Mouse (Mus musculus) heart, embryonic 11.5 days (tissue): ENCODE data around the gene Coq5. TPM values are rescaled to one million over a fixed set of nuclear protein-coding genes. Genes with fewer than 3 reads are reported as not detected.

Experiments
- ATAC-seq: fragments of 200-750 bp; cut with Nextera tagmentation; replicated peaks from 2 replicates; pipeline ENCODE4 v1.8.0; 2017; ENCODE audit warnings: moderate library complexity; ENCODE audit not compliant: insufficient number of reproducible peaks, low FRiP score, low TSS enrichment
- H3K27ac ChIP-seq: fragments of 300-500 bp; sonication (generic); 2 replicates; pipeline ENCODE4 v1.5.1; 2014; ENCODE audit warnings: mild to moderate bottlenecking, low read depth, low read length
- H3K27me3 ChIP-seq: fragments of 300-500 bp; sonication (generic); 2 replicates; pipeline ENCODE4 v1.6.1; 2014; ENCODE audit warnings: mild to moderate bottlenecking, low read length, mixed read lengths; ENCODE audit not compliant: control insufficient read depth, insufficient read depth
- H3K36me3 ChIP-seq: fragments of 300-500 bp; sonication (generic); 2 replicates; pipeline ENCODE4 v1.6.1; 2014; ENCODE audit warnings: mild to moderate bottlenecking, low read length, moderate library complexity, mixed read lengths; ENCODE audit not compliant: control insufficient read depth, insufficient read depth
- H3K4me1 ChIP-seq: fragments of 300-500 bp; sonication (generic); 2 replicates; pipeline ENCODE4 v1.6.1; 2014; ENCODE audit warnings: low read length; ENCODE audit not compliant: control insufficient read depth, insufficient read depth
- H3K4me2 ChIP-seq: fragments of 300-500 bp; sonication (generic); 2 replicates; pipeline ENCODE4 v1.6.1; 2014; ENCODE audit warnings: mild to moderate bottlenecking, moderate library complexity
- H3K4me3 ChIP-seq: fragments of 300-500 bp; sonication (generic); 2 replicates; pipeline ENCODE4 v1.5.1; 2014; ENCODE audit warnings: low read depth, low read length
- H3K9ac ChIP-seq: fragments of 300-500 bp; sonication (generic); 2 replicates; pipeline ENCODE4 v1.6.1; 2014; ENCODE audit warnings: mild to moderate bottlenecking, low read depth, low read length, moderate library complexity
- H3K9me3 ChIP-seq: fragments of 300-500 bp; sonication (generic); replicated peaks from 2 replicates; pipeline ENCODE4 v1.6.1; 2016; ENCODE audit warnings: low read length; ENCODE audit not compliant: control insufficient read depth
- WGBS: fragments of 180-500 bp; shearing (Covaris S2); extraction: QIAGEN DNeasy Blood & Tissue Kit; methylation state at CpG from one replicate; pipeline ENCODE4 v1.1.7; 2014; ENCODE audit not compliant: insufficient replicate concordance; 5-methylcytosine and 5-hydroxymethylcytosine counted together
- polyA plus RNA-seq: library from polyadenylated mRNA; unstranded; fragments of >200 nt; fragmentation: Nextera tagmentation; extraction: Ambion mirVana; gene quantifications from 2 replicates; pipeline ENCODE4 v1.2.1, GENCODE M21; 2014

Coq5 gene
- polyA plus RNA-seq, 1 experiment from 2014 or later: 81.8 TPM

DNA sequence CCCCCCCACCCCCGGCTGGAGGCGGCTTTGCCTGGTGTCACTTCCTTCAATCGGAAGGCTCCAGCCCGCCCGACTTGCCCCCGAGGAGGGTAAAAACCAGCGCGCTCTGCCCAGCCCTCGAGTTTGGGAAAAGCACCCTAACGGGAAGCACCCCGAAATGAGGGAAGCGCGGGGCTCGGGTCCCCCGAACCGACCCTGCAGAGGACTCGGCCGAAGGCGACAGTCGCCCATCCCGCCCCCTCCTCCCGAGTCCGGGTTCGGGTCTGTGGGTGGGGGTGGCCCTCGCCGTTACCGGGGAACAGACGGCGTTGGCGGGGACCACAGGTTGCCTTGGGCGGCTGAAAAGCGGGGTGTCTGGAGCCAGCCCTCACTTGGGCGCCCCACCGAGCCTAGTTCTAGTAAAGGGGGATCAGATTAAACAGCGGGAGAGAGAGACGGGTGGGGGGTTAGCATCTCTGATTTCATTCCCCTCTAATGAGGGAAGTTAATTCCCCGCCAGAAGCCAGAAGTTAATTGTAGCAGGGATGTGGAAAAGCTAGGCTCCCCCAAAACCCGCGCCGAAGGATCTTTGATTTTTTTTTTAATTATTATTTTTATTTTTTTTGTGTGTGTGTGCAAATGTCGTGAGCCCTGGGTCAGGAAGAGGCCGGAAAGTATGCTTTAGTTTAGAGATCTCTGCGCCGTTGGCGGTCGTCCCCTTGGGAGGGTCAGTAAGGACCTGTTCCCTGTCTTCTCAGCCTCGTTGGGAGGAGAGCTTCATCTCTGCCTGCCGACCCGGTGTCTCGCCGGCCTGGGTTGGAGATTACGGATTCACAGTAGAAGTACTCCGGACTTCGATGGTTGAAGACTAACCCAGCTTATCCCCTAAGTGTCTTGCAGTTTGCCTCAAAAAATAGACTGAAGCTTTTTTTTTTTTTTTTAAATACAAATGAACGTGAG is 48.4 kb downstream of the Coq5 start:
- 0 out of 2 replicates have a peak, but pooled peaks have one; percentile 1 for ATAC-seq
- peak overlapping the region; percentile 76 for H3K4me3 ChIP-seq
- peaks cover 20% of the 10 kb centered on the region for H3K4me1 ChIP-seq
- peak overlapping the region; percentile 90 for H3K27ac ChIP-seq
- peaks cover 22% of the 10 kb centered on the region for H3K36me3 ChIP-seq
- WGBS: under 1% methylated on average over 50 of the region's 55 CpGs
- no peaks in the 10 kb centered on the region for H3K27me3 ChIP-seq
- peak overlapping the region; percentile 83 for H3K4me2 ChIP-seq
- peak overlapping the region; percentile 97 for H3K9ac ChIP-seq
- no peaks in the 10 kb centered on the region for H3K9me3 ChIP-seq

GRCm38 (mm10) chr5:115330955-115331354 is 51.5 kb downstream of the Coq5 start:
- Histone ChIP-seq H3K9ac (no peak overlapping the region), H3K9me3 (no peaks in the 10 kb centered on the region), H3K27ac (no peak overlapping the region), H3K27me3 (no peaks in the 10 kb centered on the region), H3K4me2 (no peak overlapping the region), H3K4me1 (peaks cover 18% of the 10 kb centered on the region), H3K4me3 (no peak overlapping the region), H3K36me3 (peaks cover 49% of the 10 kb centered on the region)
- no peak for ATAC-seq
- WGBS: 85% methylated on average over 9 of the region's 9 CpGs

- Histone ChIP-seq H3K9ac (no peak overlapping the region; the same call in 1 of the 2 replicates), H3K9me3 (no peaks in the 10 kb centered on the region), H3K4me2 (peak overlapping the region; percentile 27; the same call in 1 of the 2 replicates), H3K4me1 (peaks cover 11% of the 10 kb centered on the region), H3K4me3 (no peak overlapping the region), H3K36me3 (peaks cover 51% of the 10 kb centered on the region), H3K27ac (peak overlapping the region; percentile 73), H3K27me3 (no peaks in the 10 kb centered on the region)
- peak; percentile 68; the same call in 1 of the 2 replicates for ATAC-seq
- WGBS: 60% methylated on average over 3 of the region's 3 CpGs
These were observed 54.2 kb downstream of the Coq5 start for GRCm38 (mm10) chr5:115333626-115334025.

- peak overlapping the region; percentile 84 for H3K4me2 ChIP-seq
- H3K27ac ChIP-seq: no peak overlapping the region
- no peak overlapping the region for H3K9ac ChIP-seq
- peaks cover 28% of the 10 kb centered on the region for H3K36me3 ChIP-seq
- peaks cover 9% of the 10 kb centered on the region; the same call in 1 of the 2 replicates for H3K4me1 ChIP-seq
- no peak for ATAC-seq
- peak overlapping the region; percentile 90 for H3K4me3 ChIP-seq
- 23% methylated on average over 7 of the region's 7 CpGs for WGBS
- H3K27me3 ChIP-seq: no peaks in the 10 kb centered on the region
- H3K9me3 ChIP-seq: no peaks in the 10 kb centered on the region
These were observed 60.5 kb downstream of the Coq5 start for GRCm38 (mm10) chr5:115340007-115340406.

DNA sequence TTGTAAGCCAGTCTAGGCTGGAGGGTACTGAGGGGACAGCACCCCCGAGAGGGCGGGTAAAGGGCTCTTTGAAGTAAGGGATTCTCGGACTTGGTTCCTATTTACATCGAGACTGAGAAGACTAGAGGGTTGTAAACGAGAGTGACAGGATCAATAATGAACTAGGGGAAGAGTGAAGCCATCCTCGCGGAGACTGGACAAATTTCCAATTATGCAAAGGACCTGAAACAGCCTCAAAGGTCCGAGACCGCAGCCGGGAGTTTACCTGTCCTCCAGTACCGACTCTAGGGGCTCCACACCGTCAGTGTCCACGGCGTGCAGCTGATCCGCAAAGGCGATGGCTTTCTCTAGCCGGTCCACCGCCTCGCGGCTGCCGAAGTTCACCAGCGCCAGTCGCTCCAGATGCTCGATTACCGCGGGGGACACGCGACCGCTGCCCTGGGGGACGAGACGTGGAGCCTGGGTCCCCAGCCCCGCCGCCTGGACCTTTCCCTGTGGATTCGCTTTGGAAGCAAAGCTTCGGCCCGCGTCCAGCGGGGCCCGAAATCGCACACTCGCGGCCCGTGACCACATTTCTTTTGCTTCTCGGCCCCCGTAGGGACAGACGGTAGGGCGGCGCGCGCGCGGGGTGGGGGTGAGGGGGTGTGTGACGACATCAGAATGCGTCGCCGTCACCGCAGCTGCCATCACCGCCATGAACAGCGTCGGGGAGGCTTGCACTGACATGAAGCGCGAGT is 61.3 kb downstream of the Coq5 start, which contains the start of the genes Gatc and Triap1:
TSS of gene Gatc (minus strand) at position 602 of the 737 bp plus-strand sequence.
TSS of gene Triap1 (plus strand) at position 649 of the 737 bp plus-strand sequence.
- Histone ChIP-seq H3K36me3 (peaks cover 31% of the 10 kb centered on the region), H3K9ac (peak within 1 kb of the TSS; percentile 96), H3K4me1 (peaks cover 9% of the 10 kb centered on the region; the same call in 1 of the 2 replicates), H3K27me3 (no peaks in the 10 kb centered on the region), H3K4me3 (peak within 1 kb of the TSS; percentile 90), H3K9me3 (no peaks in the 10 kb centered on the region), H3K4me2 (peak within 1 kb of the TSS; percentile 84), H3K27ac (peak within 1 kb of the TSS; percentile 76)
- under 1% methylated on average over 62 of the region's 62 CpGs for WGBS
- ATAC-seq: peak; percentile 86

GRCm38 (mm10) chr5:115341314-115342165 is 62.1 kb downstream of the Coq5 start:
- 10% methylated on average over 36 of the region's 36 CpGs for WGBS
- ATAC-seq: peak; percentile 28
- Histone ChIP-seq H3K9ac (peak overlapping the region; percentile 96), H3K4me1 (peaks cover 9% of the 10 kb centered on the region; the same call in 1 of the 2 replicates), H3K4me3 (peak overlapping the region; percentile 90), H3K9me3 (no peaks in the 10 kb centered on the region), H3K36me3 (peaks cover 29% of the 10 kb centered on the region), H3K27me3 (no peaks in the 10 kb centered on the region), H3K27ac (peak overlapping the region; percentile 76; the same call in 1 of the 2 replicates), H3K4me2 (peak overlapping the region; percentile 84)
